Mouse (Mus musculus) left cerebral cortex, adult 2 months (tissue): ENCODE results near the gene Fam133b. TPM values are rescaled to one million over a fixed set of nuclear protein-coding genes. Genes with fewer than 3 reads are reported as not detected.
"Not testable (repeated sequence)": the region's sequence is repeated elsewhere in the genome, so short reads cannot be mapped to it uniquely, and the experiment has no call there.

Experiments
- DNase-seq, 2 experiments: peaks; one replicate each; pipeline ENCODE4 v3.0.0; 2021 to 2022; ENCODE audit warnings: low spot score in 2 of 2, mixed read lengths in 1 of 2; ENCODE audit errors: extremely low spot score in 1 of 2
- H3K27ac ChIP-seq: fragments of 200-600 bp; 2 replicates; pipeline ENCODE4 v1.8.1; 2022
- H3K4me3 ChIP-seq: fragments of 200-600 bp; 2 replicates; pipeline ENCODE4 v1.8.1; 2022
- CTCF ChIP-seq: fragments of 200-600 bp; IDR thresholded peaks from 2 replicates; pipeline ENCODE4 v1.8.1; 2022; ENCODE audit warnings: antibody characterized with exemption, mild to moderate bottlenecking, moderate library complexity
- intact Hi-C: fragments of 180-260 bp; cut with DNase I; formaldehyde crosslinking; loops from one replicate; pipeline ENCODE4 v1.15.1; 2025
- total RNA-seq, 2 experiments: library from RNA; stranded (reverse); gene quantifications; 2 replicates each; pipeline ENCODE4 v1.2.3; 2021

Fam133b gene
- total RNA-seq, 2 experiments from 2014 or later: 44.3 to 45.7 TPM

- intact Hi-C loops: no loop called here
- TF ChIP-seq CTCF: no peak
Observed at GRCm38 (mm10) chr5:3577939-3578338, 34.3 kb downstream of the Fam133b start.

GRCm38 (mm10) chr5:3579066-3579465, 35.4 kb downstream of the Fam133b start:
- DNase-seq: no peak
- no peak for TF ChIP-seq CTCF
- no peak overlapping the region for H3K27ac ChIP-seq
- no peak overlapping the region for H3K4me3 ChIP-seq
- intact Hi-C loops: no loop called here

More at GRCm38 (mm10) chr5:3577939-3578338, 34.3 kb downstream of the Fam133b start:
- no peak overlapping the region for H3K4me3 ChIP-seq
- DNase-seq: no peak
- no peak overlapping the region for H3K27ac ChIP-seq

- DNase-seq: peak; percentile 93 to 96
- H3K4me3 ChIP-seq: peak within 1 kb of the TSS; percentile 94
- H3K27ac ChIP-seq: peak within 1 kb of the TSS; percentile 95
- TF ChIP-seq CTCF: no peak
- intact Hi-C loops: loop anchor here (1.0 kb wide), 1 partner anchor 13 kb away; no protein-coding TSS in a partner anchor
Observed at GRCm38 (mm10) chr5:3595693-3596398, 52.2 kb downstream of the Fam133b start, which contains the start of gene Pex1. Gene Pex1, plus strand, starts transcription at chr5:3596066.

- Histone ChIP-seq H3K27ac (peak within 1 kb of the TSS; percentile 95), H3K4me3 (peak within 1 kb of the TSS; percentile 94)
- TF ChIP-seq CTCF: peak; percentile 67
- intact Hi-C loops: no loop called here
- DNase-seq: peak; percentile 84 to 85
Observed at GRCm38 (mm10) chr5:3596399-3596766, 52.8 kb downstream of the Fam133b start, which contains the start of gene Rbm48. Gene Rbm48, minus strand, starts transcription at chr5:3596585.

- TF ChIP-seq CTCF: no peak
- H3K27ac ChIP-seq: no peak overlapping the region
- intact Hi-C loops: no loop called here
- peak overlapping the region; percentile 94 for H3K4me3 ChIP-seq
- DNase-seq: no peak
Observed at GRCm38 (mm10) chr5:3597171-3597570, 53.5 kb downstream of the Fam133b start.

GRCm38 (mm10) chr5:3598766-3599165, 55.1 kb downstream of the Fam133b start:
- Histone ChIP-seq H3K4me3 (no peak overlapping the region), H3K27ac (no peak overlapping the region)
- TF ChIP-seq CTCF: no peak
- intact Hi-C loops: no loop called here
- DNase-seq: no peak

GRCm38 (mm10) chr5:3600298-3600697, 56.7 kb downstream of the Fam133b start:
- no peak for TF ChIP-seq CTCF
- Histone ChIP-seq H3K27ac (no peak overlapping the region), H3K4me3 (no peak overlapping the region)
- no peak for DNase-seq
- intact Hi-C loops: no loop called here

- Histone ChIP-seq H3K4me3 (no peak overlapping the region), H3K27ac (no peak overlapping the region)
- DNase-seq: no peak
- intact Hi-C loops: no loop called here
- no peak for TF ChIP-seq CTCF
Observed at GRCm38 (mm10) chr5:3600790-3601189, 57.2 kb downstream of the Fam133b start.

GRCm38 (mm10) chr5:3607114-3607513, 63.5 kb downstream of the Fam133b start:
- no peak overlapping the region for H3K27ac ChIP-seq
- H3K4me3 ChIP-seq: no peak overlapping the region
- no peak for TF ChIP-seq CTCF
- intact Hi-C loops: no loop called here
- DNase-seq: no peak

- Histone ChIP-seq H3K27ac (no peak overlapping the region), H3K4me3 (no peak overlapping the region)
- DNase-seq: no peak
- intact Hi-C loops: no loop called here
- TF ChIP-seq CTCF: no peak
Observed at GRCm38 (mm10) chr5:3609241-3609640, 65.6 kb downstream of the Fam133b start.

GRCm38 (mm10) chr5:3611835-3612234, 68.2 kb downstream of the Fam133b start:
- intact Hi-C loops: not testable (repeated sequence)
- peak; percentile 20; the same call in 1 of the 2 replicates for TF ChIP-seq CTCF

More at GRCm38 (mm10) chr5:3611835-3612234, 68.2 kb downstream of the Fam133b start:
- H3K4me3 ChIP-seq, H3K27ac ChIP-seq, DNase-seq: not testable (repeated sequence)

Other genes starting within 250 kb of the Fam133b start
- gene Cdk6, start 202.3 kb upstream of the Fam133b start, total RNA-seq: 1 to 10 TPM; 4.2 to 6.8 TPM
- gene 1700109H08Rik, start 27.7 kb downstream of the Fam133b start, total RNA-seq: 1 to 10 TPM; 5.1 to 5.5 TPM
- 10 to 100 TPM; 25.8 to 30.6 TPM for gene Pex1, start 52.2 kb downstream of the Fam133b start, total RNA-seq
- 10 to 100 TPM; 13.6 to 15.0 TPM for gene Rbm48, start 52.8 kb downstream of the Fam133b start, total RNA-seq
- gene Tmbim7, start 107.3 kb downstream of the Fam133b start, total RNA-seq: not detected
- gene Gatad1, start 113.4 kb downstream of the Fam133b start, total RNA-seq: 100 to 1,000 TPM; 115 to 124 TPM